Mouse (Mus musculus) liver, adult 2 months (tissue): ENCODE data around the gene Kif2b. TPM values are rescaled to one million over a fixed set of nuclear protein-coding genes. Genes with fewer than 3 reads are reported as not detected.

Experiments
- DNase-seq: peaks from one replicate; pipeline ENCODE4 v3.0.0-alpha.2; 2011; ENCODE audit warnings: low read depth, low spot score; ENCODE audit errors: extremely low read depth
- H3K27ac ChIP-seq: fragments of 200-500 bp; replicated peaks from 2 replicates; pipeline ENCODE4 v1.5.1; 2012; ENCODE audit warnings: low read depth, mild to moderate bottlenecking, control low read depth, inconsistent platforms, low read length; ENCODE audit not compliant: insufficient read depth
- H3K27me3 ChIP-seq: fragments of 200-500 bp; 2 replicates; pipeline ENCODE4 v1.6.1; 2012; ENCODE audit warnings: mild to moderate bottlenecking, moderate library complexity, low read length, inconsistent platforms; ENCODE audit not compliant: control insufficient read depth, insufficient read depth
- H3K36me3 ChIP-seq: fragments of 200-500 bp; 2 replicates; pipeline ENCODE4 v1.6.1; 2012; ENCODE audit warnings: low read length, inconsistent platforms; ENCODE audit not compliant: control insufficient read depth, insufficient read depth
- H3K4me1 ChIP-seq: fragments of 200-500 bp; 2 replicates; pipeline ENCODE4 v1.6.1; 2011; ENCODE audit warnings: low read length; ENCODE audit not compliant: control insufficient read depth, insufficient read depth
- H3K4me3 ChIP-seq: fragments of 200-500 bp; 2 replicates; pipeline ENCODE4 v1.5.1; 2011; ENCODE audit warnings: low read depth, mild to moderate bottlenecking, control low read depth, low read length, moderate library complexity; ENCODE audit not compliant: insufficient read depth
- H3K79me2 ChIP-seq: fragments of 200-500 bp; 2 replicates; pipeline ENCODE4 v1.6.1; 2012; ENCODE audit warnings: inconsistent platforms, mild to moderate bottlenecking, low read length, moderate library complexity; ENCODE audit not compliant: control insufficient read depth, insufficient read depth
- H3K9ac ChIP-seq: fragments of 200-500 bp; 2 replicates; pipeline ENCODE4 v1.6.1; 2012; ENCODE audit warnings: low read depth, mild to moderate bottlenecking, control low read depth, inconsistent platforms, low read length
- CTCF ChIP-seq: fragments of 200-500 bp; IDR thresholded peaks from 2 replicates; pipeline ENCODE4 v1.5.1; 2011; ENCODE audit warnings: low read depth, low read length, control low read depth
- POLR2A ChIP-seq: fragments of 200-500 bp; IDR thresholded peaks from 2 replicates; pipeline ENCODE4 v1.6.1; 2011; ENCODE audit warnings: low read length, control low read depth; ENCODE audit not compliant: insufficient read depth; ENCODE audit errors: extremely low read depth
- WGBS: fragments of 180-500 bp; shearing (Covaris S2); methylation state at CpG from one replicate; pipeline ENCODE4 v1.1.7; 2018; 5-methylcytosine and 5-hydroxymethylcytosine counted together
- polyA plus RNA-seq: library from polyadenylated mRNA; depleted of rRNA; stranded (reverse); fragments of >200 nt; gene quantifications from 2 replicates; pipeline ENCODE4 v1.2.3, GENCODE M21; 2012; rRNA removed
- total RNA-seq: library from RNA; depleted of rRNA; stranded (reverse); fragments of >200 nt; gene quantifications from 2 replicates; pipeline ENCODE4 v1.2.3, GENCODE M21; 2014; rRNA removed

The Kif2b gene
- total RNA-seq (not detected in 2 replicates), polyA plus RNA-seq (not detected in 2 replicates)

- no peak within 1 kb of the TSS for H3K9ac ChIP-seq
- DNase-seq = no peak
- TF ChIP-seq CTCF (no peak), POLR2A (no peak)
- H3K4me3 ChIP-seq = no peak within 1 kb of the TSS
- no peaks in the 10 kb centered on the region for H3K27me3 ChIP-seq
- no peaks in the 10 kb centered on the region for H3K79me2 ChIP-seq
- H3K36me3 ChIP-seq = no peaks in the 10 kb centered on the region
- H3K4me1 ChIP-seq = no peaks in the 10 kb centered on the region
- no peak within 1 kb of the TSS for H3K27ac ChIP-seq
- 81% methylated on average over 9 of the region's 9 CpGs for WGBS
Observed at GRCm38 (mm10) chr11:91577317-91577716, at the start of gene Kif2b. TSS of gene Kif2b (minus strand) at chr11:91577558.

- no peaks in the 10 kb centered on the region for H3K79me2 ChIP-seq
- no peak overlapping the region for H3K27ac ChIP-seq
- H3K4me1 ChIP-seq = no peaks in the 10 kb centered on the region
- no peak for TF ChIP-seq CTCF
- no peak for TF ChIP-seq POLR2A
- 59% methylated on average over 3 of the region's 3 CpGs for WGBS
- no peak overlapping the region for H3K9ac ChIP-seq
- H3K4me3 ChIP-seq = no peak overlapping the region
- no peaks in the 10 kb centered on the region for H3K36me3 ChIP-seq
- H3K27me3 ChIP-seq = no peaks in the 10 kb centered on the region
- DNase-seq = no peak
Observed at GRCm38 (mm10) chr11:91593088-91593487, 15.7 kb upstream of the Kif2b start.

GRCm38 (mm10) chr11:91576856-91577255 lies 502 bp downstream of the Kif2b start:
- H3K4me3 ChIP-seq = no peak overlapping the region
- no peaks in the 10 kb centered on the region for H3K27me3 ChIP-seq
- no peak for DNase-seq
- TF ChIP-seq CTCF (no peak), POLR2A (no peak)
- 92% methylated on average over 19 of the region's 19 CpGs for WGBS
- H3K4me1 ChIP-seq = no peaks in the 10 kb centered on the region
- no peaks in the 10 kb centered on the region for H3K79me2 ChIP-seq
- H3K27ac ChIP-seq = no peak overlapping the region
- H3K9ac ChIP-seq = no peak overlapping the region
- no peaks in the 10 kb centered on the region for H3K36me3 ChIP-seq

- WGBS = 85% methylated on average over 8 of the region's 8 CpGs
- Histone ChIP-seq H3K36me3 (no peaks in the 10 kb centered on the region), H3K4me1 (no peaks in the 10 kb centered on the region), H3K79me2 (no peaks in the 10 kb centered on the region), H3K27ac (no peak overlapping the region), H3K9ac (no peak overlapping the region), H3K4me3 (no peak overlapping the region), H3K27me3 (no peaks in the 10 kb centered on the region)
- TF ChIP-seq CTCF (no peak), POLR2A (no peak)
- no peak for DNase-seq
Observed at GRCm38 (mm10) chr11:91575406-91575805, 2.0 kb downstream of the Kif2b start.

GRCm38 (mm10) chr11:91574477-91574876 lies 2.9 kb downstream of the Kif2b start:
- Histone ChIP-seq H3K79me2 (no peaks in the 10 kb centered on the region), H3K36me3 (no peaks in the 10 kb centered on the region), H3K27me3 (no peaks in the 10 kb centered on the region), H3K9ac (no peak overlapping the region), H3K4me3 (no peak overlapping the region), H3K4me1 (no peaks in the 10 kb centered on the region), H3K27ac (no peak overlapping the region)
- TF ChIP-seq CTCF (no peak), POLR2A (no peak)
- 63% methylated on average over 3 of the region's 3 CpGs for WGBS
- no peak for DNase-seq

GRCm38 (mm10) chr11:91530737-91531136 lies 46.6 kb downstream of the Kif2b start:
- 70% methylated on average over 4 of the region's 4 CpGs for WGBS
- no peaks in the 10 kb centered on the region for H3K79me2 ChIP-seq
- no peak overlapping the region for H3K27ac ChIP-seq
- H3K4me1 ChIP-seq = no peaks in the 10 kb centered on the region
- no peak overlapping the region for H3K9ac ChIP-seq
- no peak overlapping the region for H3K4me3 ChIP-seq
- no peak for DNase-seq
- H3K27me3 ChIP-seq = no peaks in the 10 kb centered on the region
- TF ChIP-seq CTCF (no peak), POLR2A (no peak)
- no peaks in the 10 kb centered on the region for H3K36me3 ChIP-seq
